Mouse (Mus musculus): ENCODE results near the gene Lingo1. TPM values are rescaled to one million over a fixed set of nuclear protein-coding genes. Genes with fewer than 3 reads are reported as not detected.

The Lingo1 gene
- polyA plus RNA-seq, 1 experiment from 2014 or later, result 0.29 TPM

DNA sequence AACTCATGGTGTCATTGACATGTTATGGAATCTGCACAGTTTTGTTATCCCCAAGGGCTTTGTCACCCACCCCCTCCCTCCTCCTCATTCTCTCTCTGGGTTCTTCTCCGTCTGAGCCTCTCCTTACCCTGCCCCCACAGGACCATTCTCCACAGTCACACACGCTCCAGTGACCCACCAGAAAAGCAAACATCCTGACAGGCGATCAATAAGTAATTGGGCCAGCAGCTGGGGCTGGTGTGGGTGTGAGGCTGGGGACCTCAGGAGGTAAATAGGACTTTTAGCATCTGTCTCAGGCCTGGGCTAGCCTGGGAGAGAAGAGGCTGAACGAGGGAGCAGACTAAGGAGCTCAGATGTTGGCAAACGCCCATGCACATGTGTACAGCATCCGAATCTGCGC is 173.5 kb downstream of the Lingo1 start:
- ATAC-seq, result no peak
- H3K27me3 ChIP-seq (ENCODE audit: insufficient read depth, low read length), result peaks cover 28% of the 10 kb centered on the region
- no peak overlapping the region for H3K9ac ChIP-seq (replicated peaks)
- H3K9me3 ChIP-seq (ENCODE audit: low read length), result no peaks in the 10 kb centered on the region
- no peaks in the 10 kb centered on the region for H3K4me1 ChIP-seq (ENCODE audit: insufficient read depth)
- TF ChIP-seq EP300 (IDR thresholded peaks at IDR 0.05; ENCODE audit: low read depth) (no peak), CTCF (IDR thresholded peaks at IDR 0.05; ENCODE audit: low read depth) (no peak)
- no peak overlapping the region for H3K4me2 ChIP-seq (ENCODE audit: low read depth, low read length)
- DNase-seq, result no peak
- H3K4me3 ChIP-seq (ENCODE audit: low read depth, low read length), result no peak overlapping the region
- H3K36me3 ChIP-seq (replicated peaks; ENCODE audit: insufficient read depth, low read length), result no peaks in the 10 kb centered on the region
- 67% methylated on average over 7 of the region's 7 CpGs for WGBS (ENCODE audit: insufficient replicate concordance)
- no peak overlapping the region for H3K27ac ChIP-seq (ENCODE audit: low read depth)

- TF ChIP-seq CTCF (IDR thresholded peaks at IDR 0.05; ENCODE audit: low read depth), result no peak; the same call in 1 of the 2 replicates
- TF ChIP-seq EP300 (IDR thresholded peaks at IDR 0.05; ENCODE audit: low read depth), result no peak
- Histone ChIP-seq H3K27ac (ENCODE audit: low read depth) (no peak overlapping the region), H3K4me2 (ENCODE audit: low read depth, low read length) (no peak overlapping the region), H3K9me3 (ENCODE audit: low read length) (no peaks in the 10 kb centered on the region), H3K36me3 (replicated peaks; ENCODE audit: insufficient read depth, low read length) (no peaks in the 10 kb centered on the region), H3K9ac (replicated peaks) (no peak overlapping the region), H3K4me3 (ENCODE audit: low read depth, low read length) (no peak overlapping the region), H3K27me3 (ENCODE audit: insufficient read depth, low read length) (peaks cover 28% of the 10 kb centered on the region), H3K4me1 (ENCODE audit: insufficient read depth) (no peaks in the 10 kb centered on the region)
- DNase-seq (no peak), ATAC-seq (no peak)
- WGBS (ENCODE audit: insufficient replicate concordance), result 28% methylated on average over 42 of the region's 42 CpGs
Observed at GRCm38 (mm10) chr9:56620512-56621371, 175.5 kb downstream of the Lingo1 start.

DNA sequence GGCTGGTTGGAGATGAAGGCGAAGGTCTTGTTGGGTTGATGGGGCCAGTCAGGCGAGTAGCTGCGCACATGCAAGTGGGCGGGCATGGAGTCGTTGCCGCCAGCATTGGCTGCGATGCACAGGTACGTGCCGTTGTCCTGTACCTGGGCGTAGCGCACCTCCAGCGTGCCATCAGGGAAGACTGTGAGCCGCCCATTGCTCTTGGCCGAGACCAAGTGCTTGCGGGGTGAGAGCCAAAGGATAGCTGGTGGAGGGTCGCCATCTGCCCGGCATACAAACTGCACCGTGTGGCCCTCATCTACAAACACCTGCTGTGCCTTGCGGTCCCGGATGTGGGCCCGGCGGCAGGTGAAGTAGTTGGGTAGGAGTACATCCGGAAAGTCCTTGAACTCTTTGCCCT is 176.6 kb downstream of the Lingo1 start:
- no peak overlapping the region for H3K4me2 ChIP-seq (ENCODE audit: low read depth, low read length)
- H3K36me3 ChIP-seq (replicated peaks; ENCODE audit: insufficient read depth, low read length), result no peaks in the 10 kb centered on the region
- H3K9me3 ChIP-seq (ENCODE audit: low read length), result no peaks in the 10 kb centered on the region
- H3K27ac ChIP-seq (ENCODE audit: low read depth), result no peak overlapping the region
- no peak overlapping the region for H3K9ac ChIP-seq (replicated peaks)
- WGBS (ENCODE audit: insufficient replicate concordance), result 67% methylated on average over 23 of the region's 23 CpGs
- peaks cover 28% of the 10 kb centered on the region for H3K27me3 ChIP-seq (ENCODE audit: insufficient read depth, low read length)
- TF ChIP-seq CTCF (IDR thresholded peaks at IDR 0.05; ENCODE audit: low read depth), result no peak
- no peak for TF ChIP-seq EP300 (IDR thresholded peaks at IDR 0.05; ENCODE audit: low read depth)
- H3K4me3 ChIP-seq (ENCODE audit: low read depth, low read length), result no peak overlapping the region
- no peaks in the 10 kb centered on the region for H3K4me1 ChIP-seq (ENCODE audit: insufficient read depth)
- DNase-seq (no peak), ATAC-seq (no peak)

DNA sequence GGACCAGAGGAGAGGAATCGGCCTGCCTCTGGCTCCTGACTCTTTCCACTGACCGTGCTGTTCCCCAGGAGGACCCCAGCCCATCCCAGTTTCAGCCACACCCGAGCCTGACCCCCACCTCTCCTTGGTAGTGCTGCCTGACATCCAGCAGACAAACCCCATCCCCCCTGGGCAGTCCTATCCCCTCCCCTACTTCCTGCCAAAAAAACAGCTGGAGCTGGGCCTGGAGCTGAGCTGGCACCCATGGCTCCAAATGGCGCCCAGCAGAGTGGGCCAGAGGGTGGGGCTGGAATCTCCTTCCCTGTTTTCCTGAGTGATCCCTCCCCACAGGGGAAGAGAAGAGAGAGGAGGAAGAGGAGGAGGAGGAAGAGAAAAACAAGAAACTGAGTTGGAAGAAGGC is 177.6 kb downstream of the Lingo1 start:
- Histone ChIP-seq H3K27ac (ENCODE audit: low read depth) (no peak overlapping the region), H3K9ac (replicated peaks) (no peak overlapping the region), H3K4me3 (ENCODE audit: low read depth, low read length) (no peak overlapping the region), H3K27me3 (ENCODE audit: insufficient read depth, low read length) (peaks cover 28% of the 10 kb centered on the region), H3K4me1 (ENCODE audit: insufficient read depth) (no peaks in the 10 kb centered on the region), H3K9me3 (ENCODE audit: low read length) (no peaks in the 10 kb centered on the region), H3K4me2 (ENCODE audit: low read depth, low read length) (no peak overlapping the region), H3K36me3 (replicated peaks; ENCODE audit: insufficient read depth, low read length) (no peaks in the 10 kb centered on the region)
- ATAC-seq (no peak), DNase-seq (no peak)
- 69% methylated on average over 4 of the region's 4 CpGs for WGBS (ENCODE audit: insufficient replicate concordance)
- TF ChIP-seq EP300 (IDR thresholded peaks at IDR 0.05; ENCODE audit: low read depth) (no peak), CTCF (IDR thresholded peaks at IDR 0.05; ENCODE audit: low read depth) (no peak)

GRCm38 (mm10) chr9:56616061-56616460 is 180.2 kb downstream of the Lingo1 start:
- Histone ChIP-seq H3K27ac (ENCODE audit: low read depth) (no peak overlapping the region), H3K9ac (replicated peaks) (no peak overlapping the region), H3K4me1 (ENCODE audit: insufficient read depth) (no peaks in the 10 kb centered on the region), H3K27me3 (ENCODE audit: insufficient read depth, low read length) (peaks cover 17% of the 10 kb centered on the region), H3K36me3 (replicated peaks; ENCODE audit: insufficient read depth, low read length) (no peaks in the 10 kb centered on the region), H3K4me2 (ENCODE audit: low read depth, low read length) (no peak overlapping the region), H3K4me3 (ENCODE audit: low read depth, low read length) (no peak overlapping the region), H3K9me3 (ENCODE audit: low read length) (no peaks in the 10 kb centered on the region)
- no peak for DNase-seq
- TF ChIP-seq EP300 (IDR thresholded peaks at IDR 0.05; ENCODE audit: low read depth) (no peak), CTCF (IDR thresholded peaks at IDR 0.05; ENCODE audit: low read depth) (no peak)
- ATAC-seq, result no peak
- WGBS (ENCODE audit: insufficient replicate concordance), result 68% methylated on average over 3 of the region's 3 CpGs

DNA sequence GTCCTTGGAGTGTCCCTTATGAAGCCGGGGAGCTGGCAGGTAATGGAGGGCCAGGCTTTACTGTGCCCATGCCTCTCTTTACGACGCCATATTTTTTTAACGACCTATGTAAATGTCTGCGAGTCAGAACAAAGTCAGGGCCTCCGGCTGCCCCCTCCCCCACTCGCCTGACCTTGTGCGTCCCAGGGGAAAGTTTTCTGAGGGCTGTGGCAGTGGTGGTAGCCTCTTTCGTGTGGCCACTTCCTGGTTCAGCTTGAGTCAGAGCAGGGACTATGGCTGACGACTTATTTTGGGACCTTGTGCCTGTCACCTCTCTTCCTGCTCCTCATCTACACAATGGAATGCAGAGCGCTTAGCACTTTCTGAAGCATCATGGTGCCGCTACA is 183.5 kb downstream of the Lingo1 start:
- WGBS (ENCODE audit: insufficient replicate concordance), result 46% methylated on average over 12 of the region's 12 CpGs

More for the DNA sequence above, 183.5 kb downstream of the Lingo1 start:
- Histone ChIP-seq H3K4me1 (ENCODE audit: insufficient read depth) (no peaks in the 10 kb centered on the region), H3K36me3 (replicated peaks; ENCODE audit: insufficient read depth, low read length) (no peaks in the 10 kb centered on the region), H3K4me3 (ENCODE audit: low read depth, low read length) (no peak overlapping the region), H3K9ac (replicated peaks) (no peak overlapping the region), H3K4me2 (ENCODE audit: low read depth, low read length) (no peak overlapping the region), H3K27me3 (ENCODE audit: insufficient read depth, low read length) (no peaks in the 10 kb centered on the region), H3K27ac (ENCODE audit: low read depth) (no peak overlapping the region), H3K9me3 (ENCODE audit: low read length) (no peaks in the 10 kb centered on the region)
- TF ChIP-seq EP300 (IDR thresholded peaks at IDR 0.05; ENCODE audit: low read depth), result no peak
- TF ChIP-seq CTCF (IDR thresholded peaks at IDR 0.05; ENCODE audit: low read depth), result no peak
- ATAC-seq, result no peak
- no peak for DNase-seq

Data from liver, postnatal 0 days (tissue).